Mouse (Mus musculus): ENCODE results near the gene Fgfr2.

DNA sequence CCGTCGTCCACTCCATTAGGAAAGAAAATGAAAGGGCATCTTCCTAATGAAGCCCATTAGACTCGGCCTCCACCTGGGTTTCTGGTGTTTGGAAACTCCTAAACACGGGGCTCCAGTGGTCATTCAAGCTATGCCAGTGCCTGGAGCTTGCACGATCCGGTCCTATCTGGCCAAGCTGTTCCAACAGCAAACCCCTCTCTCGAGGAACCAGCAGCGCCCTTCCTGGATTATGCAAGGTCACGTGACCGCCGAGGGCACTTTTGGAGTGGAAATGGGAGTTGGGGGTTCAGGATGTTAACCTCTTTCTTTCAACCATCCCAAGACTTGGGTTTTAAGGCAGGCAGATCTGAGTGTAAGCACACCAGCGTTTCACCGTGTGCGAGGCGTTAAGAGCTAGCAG, 7.3 kb downstream of the Fgfr2 start:
- TF ChIP-seq CTCF (IDR thresholded peaks at IDR 0.05; ENCODE audit: low read depth) = no peak
- TF ChIP-seq EP300 (IDR thresholded peaks at IDR 0.05; ENCODE audit: low read depth) = no peak

Data from liver, postnatal 0 days (tissue).